Mouse (Mus musculus) MEL (cell line): Measurements from ENCODE around the gene Strap. TPM values are rescaled to one million over a fixed set of nuclear protein-coding genes. Genes with fewer than 3 reads are reported as not detected.

Source experiments
- DNase-seq: peaks from one replicate; pipeline ENCODE4 v3.0.0; 2011; ENCODE audit warnings: low read depth, low spot score
- H3K27ac ChIP-seq: 2 replicates; pipeline ENCODE4 v1.5.1; 2012; ENCODE audit warnings: low read depth, mild to moderate bottlenecking, control low read depth, low read length, moderate library complexity; ENCODE audit not compliant: control insufficient read depth
- H3K27me3 ChIP-seq, 2 experiments: fragments of 150-350 bp in 1 of 2; sonication (generic) in 1 of 2; 2 replicates each; pipeline ENCODE4 v1.6.1; 2012; ENCODE audit warnings: low read length in 2 of 2, mild to moderate bottlenecking in 2 of 2, improper control_type of control experiment in 1 of 2, moderate library complexity in 1 of 2; ENCODE audit not compliant: insufficient read depth in 2 of 2, control insufficient read depth in 1 of 2
- H3K36me3 ChIP-seq, 2 experiments: 2 replicates each; pipeline ENCODE4 v1.6.1; 2012 to 2014; ENCODE audit warnings: low read length in 2 of 2, improper control_type of control experiment in 1 of 2, inconsistent platforms in 1 of 2, mild to moderate bottlenecking in 1 of 2; ENCODE audit not compliant: insufficient read depth in 2 of 2, control insufficient read depth in 1 of 2
- H3K4me1 ChIP-seq, 2 experiments: fragments of 150-350 bp in 1 of 2; sonication (generic) in 1 of 2; 2 replicates each; pipeline ENCODE4 v1.6.1; 2012; ENCODE audit warnings: low read length in 2 of 2, improper control_type of control experiment in 1 of 2, mild to moderate bottlenecking in 1 of 2; ENCODE audit not compliant: insufficient read depth in 2 of 2, control insufficient read depth in 1 of 2
- H3K4me3 ChIP-seq, 2 experiments: fragments of 150-350 bp in 1 of 2; sonication (generic) in 1 of 2; 2 replicates each; pipeline ENCODE4 v1.5.1; 2012; ENCODE audit warnings: low read depth in 2 of 2, low read length in 2 of 2, mild to moderate bottlenecking in 2 of 2, moderate library complexity in 2 of 2, control low read depth in 1 of 2, improper control_type of control experiment in 1 of 2; ENCODE audit not compliant: control insufficient read depth in 1 of 2, insufficient read depth in 1 of 2
- H3K79me2 ChIP-seq: 2 replicates; pipeline ENCODE4 v1.6.1; 2012; ENCODE audit warnings: mild to moderate bottlenecking, low read length, moderate library complexity; ENCODE audit not compliant: control insufficient read depth, poor library complexity, insufficient read depth
- H3K9ac ChIP-seq: 2 replicates; pipeline ENCODE4 v1.6.1; 2012; ENCODE audit warnings: low read depth, mild to moderate bottlenecking, control low read depth, low read length, moderate library complexity; ENCODE audit not compliant: control insufficient read depth, poor library complexity, severe bottlenecking
- H3K9me3 ChIP-seq: fragments of 150-350 bp; sonication (generic); replicated peaks from 2 replicates; pipeline ENCODE4 v1.6.1; 2012; ENCODE audit warnings: mild to moderate bottlenecking, low read length, improper control_type of control experiment, moderate library complexity; ENCODE audit not compliant: insufficient read depth
- ELF1 ChIP-seq: IDR thresholded peaks from 2 replicates; pipeline ENCODE4 v1.6.1; 2014; ENCODE audit warnings: low read depth, mild to moderate bottlenecking, inconsistent platforms, low read length, improper control_type of control experiment, moderate library complexity
- EP300 ChIP-seq, 2 experiments: IDR thresholded peaks; 2 replicates each; pipeline ENCODE4 v1.6.1; 2011; ENCODE audit warnings: improper control_type of control experiment in 2 of 2, low read length in 2 of 2, low read depth in 1 of 2, mild to moderate bottlenecking in 1 of 2
- HCFC1 ChIP-seq: IDR thresholded peaks from 2 replicates; pipeline ENCODE4 v1.6.1; 2012; ENCODE audit warnings: low read depth, mild to moderate bottlenecking, inconsistent platforms, low read length, improper control_type of control experiment, moderate library complexity
- MAZ ChIP-seq: IDR thresholded peaks from 2 replicates; pipeline ENCODE4 v1.6.1; 2012; ENCODE audit warnings: low read depth, mild to moderate bottlenecking, inconsistent platforms, low read length, improper control_type of control experiment
- MXI1 ChIP-seq: IDR thresholded peaks from 2 replicates; pipeline ENCODE4 v1.6.1; 2011; ENCODE audit warnings: mild to moderate bottlenecking, low read depth, low read length, improper control_type of control experiment
- MYC ChIP-seq: IDR thresholded peaks from 2 replicates; pipeline ENCODE4 v1.6.1; 2011; ENCODE audit warnings: low read depth, mild to moderate bottlenecking, low read length, improper control_type of control experiment, moderate library complexity
- NELFE ChIP-seq: IDR thresholded peaks from 2 replicates; pipeline ENCODE4 v1.6.1; 2011; ENCODE audit warnings: low read depth, low read length, improper control_type of control experiment
- POLR2A ChIP-seq, 2 experiments: IDR thresholded peaks; 2 replicates each; pipeline ENCODE4 v1.6.1; 2011 to 2012; ENCODE audit warnings: low read length in 2 of 2, mild to moderate bottlenecking in 2 of 2, control low read depth in 1 of 2, improper control_type of control experiment in 1 of 2, low read depth in 1 of 2, moderate library complexity in 1 of 2; ENCODE audit not compliant: control insufficient read depth in 1 of 2, insufficient read depth in 1 of 2, poor library complexity in 1 of 2
- POLR2AphosphoS2 ChIP-seq: IDR thresholded peaks from 2 replicates; pipeline ENCODE4 v1.6.1; 2011; ENCODE audit warnings: low read length, improper control_type of control experiment
- POLR2AphosphoS5 ChIP-seq: IDR thresholded peaks from 2 replicates; pipeline ENCODE4 v1.6.1; 2012; ENCODE audit warnings: low read depth, borderline replicate concordance, mild to moderate bottlenecking, inconsistent platforms, low read length, moderate library complexity, mixed read lengths
- SIN3A ChIP-seq: IDR thresholded peaks from 2 replicates; pipeline ENCODE4 v1.6.1; 2012; ENCODE audit warnings: low read length, improper control_type of control experiment, inconsistent platforms
- SMC3 ChIP-seq: IDR thresholded peaks from 2 replicates; pipeline ENCODE4 v1.6.1; 2011; ENCODE audit warnings: low read depth, low read length, improper control_type of control experiment
- TBP ChIP-seq: IDR thresholded peaks from 2 replicates; pipeline ENCODE4 v1.8.0; 2011; ENCODE audit warnings: low read depth, low read length, improper control_type of control experiment
- TCF12 ChIP-seq: IDR thresholded peaks from 2 replicates; pipeline ENCODE4 v1.6.1; 2014; ENCODE audit warnings: low read depth, mild to moderate bottlenecking, inconsistent platforms, low read length, improper control_type of control experiment, moderate library complexity
- ZMIZ1 ChIP-seq: IDR thresholded peaks from 2 replicates; pipeline ENCODE4 v1.6.1; 2012; ENCODE audit warnings: low read depth, mild to moderate bottlenecking, inconsistent platforms, low read length, improper control_type of control experiment, moderate library complexity
- polyA plus RNA-seq, 2 experiments: library from polyadenylated mRNA; stranded (reverse) in 1 of 2; unstranded in 1 of 2; fragments of >175 nt in 1 of 2; fragments of >200 nt in 1 of 2; gene quantifications; 2 replicates each; pipeline versions ENCODE4 v1.2.1 to v1.2.4; 2012; ENCODE audit warnings: low replicate concordance in 2 of 2, low read depth in 1 of 2; ENCODE audit not compliant: insufficient read length in 2 of 2, insufficient read depth in 1 of 2, missing spikeins in 1 of 2
- total RNA-seq: library from RNA; depleted of rRNA; stranded (reverse); fragments of 300-350 nt; gene quantifications from 2 replicates; pipeline ENCODE4 v1.2.3, GENCODE M21; 2012

Gene Strap
- total and polyA plus RNA-seq, 3 experiments, result 142 to 194 TPM; not detected in 1

DNA sequence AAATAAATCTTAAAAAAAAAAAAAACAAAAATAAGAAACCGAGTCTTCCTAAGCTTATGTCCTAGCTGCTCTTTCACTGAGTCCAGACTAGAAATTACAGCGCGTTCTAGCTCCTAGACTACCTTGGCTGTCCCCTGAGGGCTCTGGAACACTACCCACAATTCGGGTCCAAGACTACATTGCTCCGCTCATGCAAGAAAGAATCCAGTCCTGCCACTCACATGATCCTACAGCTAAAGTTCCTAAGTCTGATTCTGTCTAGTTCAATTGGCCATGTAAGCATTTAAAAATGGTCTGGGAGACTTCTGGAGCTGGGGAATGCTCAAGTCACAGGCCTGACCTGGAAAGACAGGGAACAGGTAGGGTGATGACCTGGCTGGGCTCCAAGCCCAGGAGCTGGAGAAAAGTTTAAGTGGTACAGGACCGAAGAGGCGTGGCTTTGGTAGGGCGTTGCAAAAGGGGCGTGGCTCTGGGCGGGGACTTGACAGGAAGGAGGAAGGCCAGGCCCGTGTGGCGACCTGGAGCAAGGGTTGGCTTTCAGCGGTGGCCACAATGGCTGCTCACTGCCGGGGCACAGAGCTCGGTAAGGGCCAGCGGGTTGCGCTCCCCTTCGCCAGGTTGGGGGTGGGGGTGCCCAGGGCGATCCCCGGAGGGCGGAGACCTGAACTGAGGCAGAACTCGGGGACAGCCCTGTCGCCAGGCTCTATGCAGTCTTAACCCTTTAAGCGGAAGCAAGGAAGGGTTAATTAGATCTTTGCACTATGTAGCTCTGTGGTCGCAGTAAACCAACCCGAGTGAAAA is 19.4 kb downstream of the Strap start, which contains the start of gene Dera:
TSS of gene Dera (plus strand) at position 491 of the 801 bp plus-strand sequence.
- peak; percentile 92 for DNase-seq
- Histone ChIP-seq H3K36me3 (peaks cover 3 to 4% of the 10 kb centered on the region in 2 experiments; a peak in 3 of 4 replicates), H3K27me3 (no peaks in the 10 kb centered on the region), H3K4me1 (no peaks in the 10 kb centered on the region), H3K9me3 (no peaks in the 10 kb centered on the region), H3K4me3 (peak within 1 kb of the TSS; percentile 77 to 92), H3K27ac (peak within 1 kb of the TSS; percentile 60), H3K79me2 (no peaks in the 10 kb centered on the region; the same call in 1 of the 2 replicates), H3K9ac (peak within 1 kb of the TSS; percentile 82)
- TF ChIP-seq MYC, result 0 out of 2 replicates have a peak, but pooled peaks have one; percentile 64
- TF ChIP-seq SIN3A, result peak; percentile 51; the same call in 1 of the 2 replicates
- TF ChIP-seq POLR2AphosphoS2, result peak; percentile 91
- TF ChIP-seq HCFC1, result peak; percentile 67; the same call in 1 of the 2 replicates
- TF ChIP-seq POLR2A (IDR thresholded peaks at IDR 0.05; ENCODE audit: control insufficient read depth in 1 of 2, insufficient read depth in 1 of 2, low read depth in 1 of 2, low read length in 2 of 2, poor library complexity in 1 of 2), result peak; percentile 89 to 91
- TF ChIP-seq TBP, result peak; percentile 67; the same call in 1 of the 2 replicates
- no peak for TF ChIP-seq ZMIZ1
- TF ChIP-seq SMC3, result no peak
- 0 out of 2 replicates have a peak, but pooled peaks have one; percentile 71 for TF ChIP-seq POLR2AphosphoS5
- no peak for TF ChIP-seq MAZ
- TF ChIP-seq EP300 (IDR thresholded peaks at IDR 0.05; ENCODE audit: low read depth in 1 of 2, low read length in 2 of 2), result peak in 1 of 2 experiments; percentile 40; a peak in 2 of 4 replicates
- peak; percentile 56; the same call in 1 of the 2 replicates for TF ChIP-seq TCF12
- peak; percentile 81 for TF ChIP-seq ELF1
- peak; percentile 92 for TF ChIP-seq NELFE

- peaks cover under 1 to 4% of the 10 kb centered on the region in 2 experiments; a peak in 2 of 4 replicates for H3K36me3 ChIP-seq
- peak overlapping the region; percentile 60 for H3K27ac ChIP-seq
- H3K9me3 ChIP-seq, result no peaks in the 10 kb centered on the region
- no peaks in the 10 kb centered on the region for H3K4me1 ChIP-seq
- DNase-seq, result peak; percentile 43
- peak overlapping the region; percentile 77 to 92 for H3K4me3 ChIP-seq
- TF ChIP-seq EP300 (IDR thresholded peaks at IDR 0.05; ENCODE audit: low read depth in 1 of 2, low read length in 2 of 2) (0 out of 4 replicates have a peak, but pooled peaks of 1 of the 2 experiments have one; percentile 1), MXI1 (peak; percentile 68), SIN3A (peak; percentile 58; the same call in 1 of the 2 replicates), SMC3 (no peak)
- TF ChIP-seq, all 39 proteins: peak for 3
- Histone ChIP-seq H3K9ac (peak overlapping the region; percentile 82), H3K79me2 (no peaks in the 10 kb centered on the region; the same call in 1 of the 2 replicates), H3K27me3 (no peaks in the 10 kb centered on the region)
Measured at GRCm38 (mm10) chr6:137754857-137755232, 20.0 kb downstream of the Strap start.
